Mouse (Mus musculus) lung, embryonic 16.5 days (tissue): ENCODE measurements at regions not wholly inside any gene's neighbourhood (a gene's known extent, or its start where the extent isn't known, plus 50 kb on each side); places are given as distances from the start of the nearest gene placed in this dataset.

ENCODE experiments used
- ATAC-seq: fragments of 200-750 bp; cut with Nextera tagmentation; 2 replicates; pipeline ENCODE4 v1.8.0; 2017; ENCODE audit warnings: low read depth, mild to moderate bottlenecking, moderate library complexity
- H3K27ac ChIP-seq: fragments of 300-500 bp; sonication (generic); 2 replicates; pipeline ENCODE4 v1.5.1; 2014; ENCODE audit warnings: mild to moderate bottlenecking, control low read depth, low read length
- H3K27me3 ChIP-seq: fragments of 300-500 bp; sonication (generic); 2 replicates; pipeline ENCODE4 v1.6.1; 2014; ENCODE audit warnings: low read depth, low read length, mixed read lengths; ENCODE audit not compliant: control insufficient read depth, insufficient read depth
- H3K36me3 ChIP-seq: fragments of 300-500 bp; sonication (generic); 2 replicates; pipeline ENCODE4 v1.6.1; 2014; ENCODE audit warnings: low read length; ENCODE audit not compliant: control insufficient read depth, insufficient read depth
- H3K4me1 ChIP-seq: fragments of 300-500 bp; sonication (generic); replicated peaks from 2 replicates; pipeline ENCODE4 v1.6.1; 2014; ENCODE audit warnings: low read length, mixed read lengths; ENCODE audit not compliant: control insufficient read depth, insufficient read depth
- H3K4me2 ChIP-seq: fragments of 300-500 bp; sonication (generic); 2 replicates; pipeline ENCODE4 v1.6.1; 2014; ENCODE audit warnings: low read depth, low read length, control low read depth
- H3K4me3 ChIP-seq: fragments of 300-500 bp; sonication (generic); 2 replicates; pipeline ENCODE4 v1.5.1; 2014; ENCODE audit warnings: mild to moderate bottlenecking, low read length, control low read depth
- H3K9ac ChIP-seq: fragments of 300-500 bp; sonication (generic); 2 replicates; pipeline ENCODE4 v1.6.1; 2014; ENCODE audit warnings: low read length, control low read depth
- H3K9me3 ChIP-seq: fragments of 300-500 bp; sonication (generic); 2 replicates; pipeline ENCODE4 v1.6.1; 2016; ENCODE audit warnings: low read length; ENCODE audit not compliant: control insufficient read depth
- WGBS: fragments of 180-500 bp; shearing (Covaris S2); extraction: QIAGEN DNeasy Blood & Tissue Kit; methylation state at CpG from one replicate; pipeline ENCODE4 v1.1.7; 2014; 5-methylcytosine and 5-hydroxymethylcytosine counted together

DNA sequence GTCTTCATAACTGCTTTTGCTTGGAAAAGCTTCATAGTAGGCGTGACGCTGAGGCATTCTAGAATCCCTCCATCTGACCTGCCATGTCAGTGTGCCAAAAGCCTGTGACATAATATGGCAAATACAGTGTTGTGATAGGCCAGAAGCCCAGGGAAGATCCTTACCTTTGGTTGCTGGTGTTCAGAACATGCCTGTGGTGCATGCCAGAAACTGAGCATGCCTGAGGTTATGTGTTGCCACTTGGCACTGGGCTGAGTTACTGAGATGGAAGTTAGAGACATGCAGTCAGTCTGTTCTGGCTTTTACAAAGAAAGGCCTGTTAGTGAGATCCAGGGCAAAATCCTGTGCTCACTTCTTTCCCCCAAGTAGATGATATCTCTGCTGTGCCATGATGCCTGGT, 412.7 kb upstream of the Gm11042 start:
- Histone ChIP-seq H3K4me1 (no peaks in the 10 kb centered on the region), H3K4me3 (no peak overlapping the region), H3K9me3 (no peaks in the 10 kb centered on the region), H3K27ac (no peak overlapping the region), H3K36me3 (no peaks in the 10 kb centered on the region), H3K9ac (no peak overlapping the region), H3K27me3 (no peaks in the 10 kb centered on the region), H3K4me2 (no peak overlapping the region)
- no peak for ATAC-seq
- 76% methylated on average over 2 of the region's 2 CpGs for WGBS

DNA sequence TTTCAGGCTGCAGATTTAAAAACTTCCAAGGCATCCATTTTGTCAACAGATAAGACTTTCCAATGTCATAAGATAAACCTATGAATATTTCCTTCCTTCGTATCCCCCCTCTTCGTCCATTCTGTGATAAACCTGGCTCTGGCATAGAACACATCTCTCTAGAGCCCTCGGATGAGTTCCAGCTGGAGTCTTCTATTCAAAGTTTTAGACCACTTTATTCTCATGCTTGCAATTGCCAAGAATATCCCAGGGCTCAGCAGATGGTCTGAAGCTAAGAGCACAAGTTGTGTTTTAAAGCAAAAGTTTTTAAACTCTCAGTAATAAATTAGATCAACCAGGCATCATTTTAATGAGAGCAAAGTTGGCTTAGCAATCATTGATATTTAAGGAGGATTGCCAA, 363.0 kb upstream of the Gm11042 start:
- no peaks in the 10 kb centered on the region for H3K36me3 ChIP-seq
- H3K4me2 ChIP-seq = no peak overlapping the region
- ATAC-seq = no peak
- H3K27me3 ChIP-seq = no peaks in the 10 kb centered on the region
- WGBS = 73% methylated on average over 3 of the region's 3 CpGs
- H3K4me3 ChIP-seq = no peak overlapping the region
- H3K4me1 ChIP-seq = no peaks in the 10 kb centered on the region
- H3K9me3 ChIP-seq = no peaks in the 10 kb centered on the region
- H3K27ac ChIP-seq = no peak overlapping the region
- H3K9ac ChIP-seq = no peak overlapping the region

DNA sequence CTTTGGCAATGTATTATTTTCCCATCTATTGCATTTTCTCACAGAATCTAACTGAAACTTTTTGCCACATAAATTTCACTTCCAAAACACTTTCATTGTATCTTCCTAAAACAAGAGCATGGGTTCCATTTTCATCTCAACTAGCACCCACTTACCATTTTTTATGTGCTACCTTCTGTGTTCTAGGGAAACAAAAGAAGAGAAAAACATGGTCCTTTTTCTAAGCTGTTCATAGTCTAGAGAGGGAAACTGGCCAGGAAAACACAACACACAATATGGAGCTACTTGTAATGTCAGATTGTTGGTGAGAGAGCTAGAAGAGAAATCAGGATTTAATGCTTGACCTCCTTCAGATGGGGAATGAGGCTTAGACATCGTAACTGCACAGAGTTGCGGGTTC, 361.6 kb upstream of the Gm11042 start:
- no peak overlapping the region for H3K4me3 ChIP-seq
- no peak for ATAC-seq
- no peaks in the 10 kb centered on the region for H3K36me3 ChIP-seq
- WGBS = 65% methylated on average over 2 of the region's 2 CpGs
- no peaks in the 10 kb centered on the region for H3K9me3 ChIP-seq
- no peak overlapping the region for H3K27ac ChIP-seq
- no peak overlapping the region for H3K9ac ChIP-seq
- H3K27me3 ChIP-seq = no peaks in the 10 kb centered on the region
- H3K4me2 ChIP-seq = no peak overlapping the region
- H3K4me1 ChIP-seq = no peaks in the 10 kb centered on the region

DNA sequence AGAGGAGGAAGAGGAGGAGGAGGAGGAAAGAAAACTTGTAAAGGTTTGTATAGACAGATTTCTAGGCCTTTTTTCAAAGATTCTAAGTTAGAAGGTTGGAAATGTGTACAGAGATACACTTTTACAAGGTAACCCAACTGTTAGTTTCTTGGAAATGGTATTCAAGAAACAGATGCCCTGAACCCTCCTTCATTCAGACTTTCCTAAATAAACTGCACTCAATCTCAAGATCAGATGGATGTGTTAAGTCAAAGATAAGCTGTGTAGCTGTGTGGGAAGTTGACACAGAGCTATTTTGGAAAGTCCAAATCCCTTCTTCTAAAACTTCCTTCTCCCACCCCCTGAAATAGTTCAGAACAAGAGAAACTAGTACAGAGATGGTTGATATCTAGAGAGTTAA, 342.2 kb upstream of the Gm11042 start:
- Histone ChIP-seq H3K27me3 (no peaks in the 10 kb centered on the region), H3K27ac (no peak overlapping the region), H3K36me3 (no peaks in the 10 kb centered on the region), H3K4me1 (no peaks in the 10 kb centered on the region), H3K9ac (no peak overlapping the region), H3K4me3 (no peak overlapping the region), H3K9me3 (no peaks in the 10 kb centered on the region), H3K4me2 (no peak overlapping the region)
- no peak for ATAC-seq

DNA sequence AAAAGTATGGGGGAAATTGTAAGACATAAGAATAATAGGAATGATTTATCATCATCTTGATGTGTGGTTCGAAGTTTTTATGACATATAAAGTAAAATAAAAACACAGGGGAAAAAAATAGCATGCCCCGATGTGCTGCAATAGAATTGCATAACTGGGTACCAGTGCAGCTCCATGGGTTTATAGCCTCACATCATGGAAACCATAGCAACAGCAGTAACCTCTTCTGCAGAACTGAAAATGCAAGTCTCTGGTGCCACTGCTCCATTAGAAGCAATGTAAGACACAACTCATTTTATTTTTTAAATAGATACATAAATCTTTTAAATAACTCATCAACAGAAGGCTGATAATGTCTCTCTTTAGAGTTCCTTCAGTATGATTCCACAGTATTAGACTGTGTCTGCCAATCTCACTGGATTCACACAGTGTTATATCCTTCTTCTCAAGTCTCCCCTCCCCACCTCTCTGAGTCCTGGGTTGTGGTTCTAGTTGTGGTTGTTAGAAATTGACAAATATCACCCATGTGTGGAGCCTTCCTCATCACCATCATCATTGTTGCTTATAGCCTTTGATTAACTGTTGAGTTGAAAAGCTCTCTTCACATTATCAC, 340.9 kb upstream of the Gm11042 start:
- Histone ChIP-seq H3K9ac (no peak overlapping the region), H3K4me3 (no peak overlapping the region), H3K27me3 (no peaks in the 10 kb centered on the region), H3K27ac (no peak overlapping the region), H3K4me1 (no peaks in the 10 kb centered on the region), H3K9me3 (no peaks in the 10 kb centered on the region), H3K36me3 (no peaks in the 10 kb centered on the region), H3K4me2 (no peak overlapping the region)
- WGBS = 63% methylated on average over 2 of the region's 2 CpGs
- no peak for ATAC-seq

DNA sequence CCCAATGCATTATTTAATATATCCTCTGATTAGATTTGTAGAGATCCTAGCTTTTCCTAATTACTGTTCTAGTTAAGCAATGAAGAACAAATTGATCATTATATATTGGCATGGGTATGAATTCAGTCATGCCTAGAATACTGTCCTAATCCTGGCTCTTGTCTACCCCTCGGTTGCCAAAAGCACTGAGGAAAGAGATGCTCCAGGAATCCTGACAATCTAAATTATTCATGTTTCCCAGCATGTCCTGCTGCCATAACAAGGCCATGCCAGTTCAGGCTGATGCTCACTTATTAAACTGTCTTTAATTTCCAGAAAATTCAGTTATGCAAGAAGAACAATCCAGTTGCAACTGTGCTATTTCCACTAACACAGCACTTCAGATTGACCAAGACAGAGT, 335.1 kb upstream of the Gm11042 start:
- Histone ChIP-seq H3K9ac (no peak overlapping the region), H3K27me3 (no peaks in the 10 kb centered on the region), H3K4me2 (no peak overlapping the region), H3K27ac (no peak overlapping the region), H3K4me3 (no peak overlapping the region), H3K9me3 (no peaks in the 10 kb centered on the region), H3K4me1 (no peaks in the 10 kb centered on the region), H3K36me3 (no peaks in the 10 kb centered on the region)
- no peak for ATAC-seq
- WGBS = 61% methylated on average over 1 of the region's 1 CpGs

DNA sequence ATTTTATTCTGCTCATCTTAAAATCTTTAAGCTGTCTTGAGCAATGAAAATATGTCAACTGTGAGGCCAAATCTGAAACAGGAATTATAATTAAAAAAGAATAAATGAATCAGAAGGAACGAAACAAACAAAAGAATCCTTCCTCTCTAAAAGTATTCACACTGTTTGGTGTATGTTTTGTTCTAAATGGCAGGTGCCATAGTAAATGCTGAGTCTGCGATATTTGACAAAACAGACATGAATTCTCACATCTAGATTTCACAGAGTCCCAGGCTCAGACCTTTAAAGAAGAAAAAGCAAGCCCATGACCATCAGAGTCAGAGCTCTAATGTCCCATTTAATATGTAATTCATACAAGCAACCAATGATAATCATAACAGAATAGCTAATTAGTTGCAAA, 316.6 kb upstream of the Gm11042 start:
- no peak overlapping the region for H3K4me2 ChIP-seq
- H3K4me3 ChIP-seq = no peak overlapping the region
- WGBS = 83% methylated on average over 2 of the region's 2 CpGs
- H3K27ac ChIP-seq = no peak overlapping the region
- no peaks in the 10 kb centered on the region for H3K36me3 ChIP-seq
- no peak for ATAC-seq
- no peak overlapping the region for H3K9ac ChIP-seq
- no peaks in the 10 kb centered on the region for H3K27me3 ChIP-seq
- no peaks in the 10 kb centered on the region for H3K4me1 ChIP-seq
- no peaks in the 10 kb centered on the region for H3K9me3 ChIP-seq

DNA sequence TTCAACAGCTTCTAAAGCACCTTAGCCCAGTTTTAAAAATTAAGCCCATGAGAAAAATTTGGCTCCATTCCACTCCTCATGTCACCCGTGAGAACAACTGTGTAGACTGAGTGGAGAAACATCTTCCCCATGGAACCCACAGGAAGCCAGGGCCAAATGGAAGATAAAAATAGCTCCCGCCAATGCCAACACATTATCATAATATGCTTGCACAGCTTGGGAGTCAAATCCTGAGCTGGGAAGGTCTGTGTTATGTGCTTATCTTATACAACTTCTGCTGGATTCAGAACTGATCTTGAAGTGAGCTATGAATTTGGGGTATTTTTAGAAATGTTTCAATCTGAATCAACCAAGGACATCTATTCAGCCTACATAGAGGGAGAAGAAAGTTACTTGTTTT, 279.0 kb upstream of the Gm11042 start:
- Histone ChIP-seq H3K9me3 (no peaks in the 10 kb centered on the region), H3K27ac (no peak overlapping the region)

DNA sequence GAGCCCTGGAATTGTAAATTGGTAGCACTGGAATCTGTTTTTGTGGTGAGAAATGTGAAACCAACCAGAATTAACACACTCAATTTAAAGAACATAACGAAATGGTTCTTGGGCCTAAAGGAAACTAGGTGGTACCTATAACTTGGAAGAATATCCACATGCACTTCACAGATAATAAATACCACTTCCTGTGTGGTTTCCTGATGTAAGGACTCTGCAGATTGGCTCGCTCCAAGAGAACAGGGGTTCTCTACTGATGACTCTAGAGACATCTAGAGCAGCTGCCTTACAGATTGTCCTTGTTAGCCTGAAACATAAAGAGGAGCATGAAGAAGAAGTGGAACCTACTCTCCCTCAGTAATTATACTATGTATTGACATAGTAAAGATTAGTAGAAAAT, 238.4 kb upstream of the Gm11042 start:
- Histone ChIP-seq H3K4me3 (no peak overlapping the region), H3K27me3 (no peaks in the 10 kb centered on the region), H3K9ac (no peak overlapping the region), H3K36me3 (no peaks in the 10 kb centered on the region), H3K27ac (no peak overlapping the region), H3K9me3 (no peaks in the 10 kb centered on the region), H3K4me1 (no peaks in the 10 kb centered on the region), H3K4me2 (no peak overlapping the region)
- ATAC-seq = no peak
- 72% methylated on average over 2 of the region's 2 CpGs for WGBS

More for the DNA sequence above, 279.0 kb upstream of the Gm11042 start:
- Histone ChIP-seq H3K36me3 (no peaks in the 10 kb centered on the region), H3K4me2 (no peak overlapping the region), H3K9ac (no peak overlapping the region), H3K4me3 (no peak overlapping the region), H3K4me1 (no peaks in the 10 kb centered on the region), H3K27me3 (no peaks in the 10 kb centered on the region)
- no peak for ATAC-seq
- WGBS = 56% methylated on average over 2 of the region's 2 CpGs

DNA sequence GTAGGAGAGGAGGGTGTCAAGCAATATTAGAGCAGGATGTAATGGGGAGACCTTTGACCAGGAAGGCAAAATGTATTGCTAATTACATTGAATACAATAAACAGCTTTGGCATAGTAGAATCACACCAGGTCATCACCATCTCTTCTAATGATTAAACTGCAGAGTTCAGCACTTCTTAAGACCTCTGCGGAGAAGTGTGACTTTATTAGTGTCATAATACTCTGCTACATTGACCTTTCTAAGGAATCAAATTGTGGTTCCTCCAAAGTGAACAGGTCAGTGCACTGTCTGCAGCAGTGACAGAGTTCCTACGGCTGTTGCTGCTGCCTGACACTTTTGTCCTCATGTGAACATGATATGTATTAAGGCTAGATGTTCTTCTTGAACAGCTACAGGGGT, 228.0 kb upstream of the Gm11042 start:
- Histone ChIP-seq H3K4me1 (no peaks in the 10 kb centered on the region), H3K9ac (no peak overlapping the region), H3K27me3 (no peaks in the 10 kb centered on the region), H3K27ac (no peak overlapping the region), H3K4me2 (no peak overlapping the region), H3K4me3 (no peak overlapping the region), H3K36me3 (no peaks in the 10 kb centered on the region), H3K9me3 (no peaks in the 10 kb centered on the region)
- 74% methylated on average over 2 of the region's 2 CpGs for WGBS
- ATAC-seq = no peak
